Mouse (Mus musculus) frontal cortex, adult (tissue): ENCODE measurements around the gene Gm42372.

Experiments used
- ATAC-seq: cut with Nextera tagmentation; 2 replicates; pipeline ENCODE4 v1.9.2; 2017; ENCODE audit warnings: mild to moderate bottlenecking, moderate library complexity, mixed read lengths; ENCODE audit not compliant: low TSS enrichment

The Gm42372 gene

GRCm38 (mm10) chr7:17030239-17030638 lies 47.4 kb downstream of the Gm42372 start:
- ATAC-seq = peak; percentile 14; the same call in 1 of the 2 replicates
